Mouse (Mus musculus) thymus, adult 2 months (tissue): ENCODE measurements at regions not wholly inside any gene's neighbourhood (a gene's known extent, or its start where the extent isn't known, plus 50 kb on each side); places are given as distances from the start of the nearest gene placed in this dataset.

Experiments
- CTCF ChIP-seq: fragments of 200-500 bp; IDR thresholded peaks from 2 replicates; pipeline ENCODE4 v1.5.1; 2012; ENCODE audit warnings: mild to moderate bottlenecking, control low read depth, low read length, moderate library complexity, borderline replicate concordance; ENCODE audit not compliant: control insufficient read depth, poor library complexity, insufficient read depth; ENCODE audit errors: extremely low read depth
- POLR2A ChIP-seq: fragments of 200-500 bp; IDR thresholded peaks from 2 replicates; pipeline ENCODE4 v1.6.1; 2012; ENCODE audit warnings: mild to moderate bottlenecking, low read length, control low read depth, moderate library complexity; ENCODE audit not compliant: control insufficient read depth, poor library complexity, insufficient read depth; ENCODE audit errors: extremely low read depth

GRCm38 (mm10) chr3:14993936-14994335 is 107.9 kb downstream of the Car2 start:
- TF ChIP-seq CTCF (no peak), POLR2A (no peak)
